Mouse (Mus musculus) MEL (cell line): Measurements from ENCODE around the gene Inpp4b.

Experiments used
- GATA1 ChIP-seq: IDR thresholded peaks from 2 replicates; pipeline ENCODE4 v1.6.1; 2011; ENCODE audit warnings: low read depth, low read length, improper control_type of control experiment
- MAX ChIP-seq: IDR thresholded peaks from 2 replicates; pipeline ENCODE4 v1.6.1; 2011; ENCODE audit warnings: low read length, improper control_type of control experiment

DNA sequence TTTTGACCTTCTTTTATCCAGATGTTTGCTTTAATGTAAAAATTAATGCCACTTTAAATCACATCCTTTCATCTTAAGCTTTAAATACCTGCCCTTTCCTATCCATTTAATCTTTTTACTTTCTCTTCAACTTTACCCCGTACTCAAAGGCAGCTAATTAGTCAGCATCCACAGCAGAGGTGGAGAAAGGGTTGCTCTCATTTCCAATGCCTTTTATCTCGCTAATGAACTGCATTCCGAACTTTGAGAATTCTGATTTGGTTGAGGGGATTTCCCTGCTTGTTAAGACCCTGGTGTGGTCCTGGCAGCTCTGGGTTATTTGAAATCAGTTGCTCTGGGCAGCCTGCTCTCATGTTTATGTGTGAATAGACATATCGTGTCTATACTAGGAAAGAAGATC is 185.3 kb downstream of the Inpp4b start:
- TF ChIP-seq GATA1 (no peak), MAX (no peak)
